Mouse (Mus musculus) embryonic fibroblast, embryonic 13.5 days (primary cell): Measurements from ENCODE around the gene Dcp1b.

Experiments
- CTCF ChIP-seq: IDR thresholded peaks from 2 replicates; pipeline ENCODE4 v1.5.1; 2011; ENCODE audit warnings: mild to moderate bottlenecking, control low read depth, low read length, moderate library complexity, borderline replicate concordance; ENCODE audit not compliant: insufficient read depth
- POLR2A ChIP-seq: IDR thresholded peaks from 2 replicates; pipeline ENCODE4 v1.6.1; 2011; ENCODE audit warnings: low read depth, mild to moderate bottlenecking, control low read depth, low read length, moderate library complexity

DNA sequence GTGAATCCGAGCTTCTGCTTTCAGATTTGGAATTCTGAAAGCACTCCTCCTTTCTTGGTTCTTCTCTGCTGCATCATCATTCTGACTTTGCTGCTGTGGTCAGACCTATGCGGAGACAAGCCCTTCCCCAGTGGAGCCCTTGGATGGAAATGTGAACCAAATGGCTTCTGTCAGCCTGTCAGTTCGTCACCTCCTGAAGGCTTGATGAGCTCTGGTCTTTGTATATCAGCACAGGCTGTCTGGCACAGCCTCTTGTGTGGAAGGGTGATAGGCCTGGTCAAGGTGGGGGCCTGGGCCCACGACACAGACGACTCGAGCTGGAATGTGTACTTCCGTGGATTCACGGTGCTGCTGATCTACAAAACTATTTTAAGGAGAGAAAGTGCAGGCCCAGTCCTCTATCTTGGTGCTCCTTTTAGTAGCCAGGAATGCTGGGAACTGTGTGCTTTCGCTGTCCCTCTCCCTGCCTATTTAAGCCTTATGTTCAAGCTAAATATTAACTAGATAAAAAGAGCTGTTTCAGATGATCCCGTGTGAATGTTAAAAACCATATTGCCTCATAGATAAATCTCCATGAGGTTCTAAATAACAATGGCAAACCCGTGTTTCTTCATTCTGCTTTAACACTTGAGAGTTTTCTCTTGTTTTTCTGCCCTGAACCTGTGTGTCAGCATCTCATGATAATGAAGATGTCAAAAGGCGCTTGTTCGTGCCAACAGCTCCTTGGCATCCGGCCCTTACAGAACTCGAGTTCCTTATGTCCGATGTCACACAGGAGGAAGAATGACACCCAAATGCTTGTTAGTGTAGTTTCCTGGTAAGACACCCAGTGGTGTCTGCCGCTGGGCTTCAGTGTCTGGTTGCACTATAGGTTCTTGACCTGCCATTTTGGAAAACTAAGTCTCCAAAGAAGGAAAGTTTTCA is 21.6 kb downstream of the Dcp1b start, which contains the start of gene Cacna1c:
- no peak for TF ChIP-seq CTCF
- no peak for TF ChIP-seq POLR2A
